Mouse (Mus musculus) spleen, adult 2 months (tissue): ENCODE results near the gene Mak.

Experiments used
- CTCF ChIP-seq: fragments of 200-500 bp; IDR thresholded peaks from 2 replicates; pipeline ENCODE4 v1.5.1; 2011; ENCODE audit warnings: mild to moderate bottlenecking, inconsistent platforms; ENCODE audit not compliant: insufficient read depth, insufficient read length, insufficient replicate concordance; ENCODE audit errors: extremely low read depth
- POLR2A ChIP-seq: fragments of 200-500 bp; IDR thresholded peaks from 2 replicates; pipeline ENCODE4 v1.6.1; 2011; ENCODE audit warnings: low read depth, low read length, inconsistent platforms

GRCm38 (mm10) chr13:41077921-41078320, 1.6 kb downstream of the Mak start:
- TF ChIP-seq CTCF: no peak
- no peak for TF ChIP-seq POLR2A
